Mouse (Mus musculus): ENCODE data around the gene Ank3.

Gene Ank3

GRCm38 (mm10) chr10:70045722-70046121 lies 647.1 kb downstream of the Ank3 start:
- no peak for DNase-seq (ENCODE audit: inconsistent ontology term)

- no peak for DNase-seq (ENCODE audit: inconsistent ontology term)
Measured at GRCm38 (mm10) chr10:70049771-70050170, 651.2 kb downstream of the Ank3 start.

GRCm38 (mm10) chr10:70055291-70055690 lies 656.7 kb downstream of the Ank3 start:
- DNase-seq (ENCODE audit: inconsistent ontology term) = no peak

- DNase-seq (ENCODE audit: inconsistent ontology term) = peak; percentile 69
Measured at GRCm38 (mm10) chr10:70057064-70057463, 658.5 kb downstream of the Ank3 start.

GRCm38 (mm10) chr10:70060021-70060688 lies 661.6 kb downstream of the Ank3 start:
- no peak for DNase-seq (ENCODE audit: inconsistent ontology term)

GRCm38 (mm10) chr10:70060689-70061081 lies 662.1 kb downstream of the Ank3 start:
- DNase-seq (ENCODE audit: inconsistent ontology term) = peak; percentile 11

GRCm38 (mm10) chr10:70063881-70064555 lies 665.4 kb downstream of the Ank3 start:
- no peak for DNase-seq (ENCODE audit: inconsistent ontology term)

- DNase-seq (ENCODE audit: inconsistent ontology term) = peak; percentile 5
Measured at GRCm38 (mm10) chr10:70065191-70065590, 666.6 kb downstream of the Ank3 start.

- no peak for DNase-seq (ENCODE audit: inconsistent ontology term)
Measured at GRCm38 (mm10) chr10:70066497-70067168, 668.1 kb downstream of the Ank3 start.

GRCm38 (mm10) chr10:70067169-70068115 lies 668.9 kb downstream of the Ank3 start:
- no peak for DNase-seq (ENCODE audit: inconsistent ontology term)

GRCm38 (mm10) chr10:70069321-70069720 lies 670.7 kb downstream of the Ank3 start:
- DNase-seq (ENCODE audit: inconsistent ontology term) = no peak

- no peak for DNase-seq (ENCODE audit: inconsistent ontology term)
Measured at GRCm38 (mm10) chr10:70071334-70071733, 672.8 kb downstream of the Ank3 start.
